Mouse (Mus musculus) megakaryocyte, embryonic 14.5 days (primary cell): Measurements from ENCODE around the gene Ikbke.

ENCODE experiments used
- FLI1 ChIP-seq: IDR thresholded peaks from 2 replicates; pipeline ENCODE4 v1.6.1; 2012; ENCODE audit warnings: low read length, inconsistent platforms, mixed read lengths
- GATA1 ChIP-seq: IDR thresholded peaks from 3 replicates; pipeline ENCODE4 v1.6.1; 2012; ENCODE audit warnings: mixed read lengths, low read length, inconsistent platforms, borderline replicate concordance

- TF ChIP-seq GATA1 (no peak), FLI1 (no peak)
Observed at GRCm38 (mm10) chr1:131317625-131318024, 38.2 kb upstream of the Ikbke start.
